Mouse (Mus musculus) monocyte, adult 59 days (primary cell): ENCODE data around the gene Gm49776. TPM values are rescaled to one million over a fixed set of nuclear protein-coding genes. Genes with fewer than 3 reads are reported as not detected.

Experiments
- total RNA-seq, 2 experiments: library from RNA; stranded (reverse); gene quantifications; one replicate each; pipeline ENCODE4 v1.2.4; 2023

Gene Gm49776
- not detected for total RNA-seq

DNA sequence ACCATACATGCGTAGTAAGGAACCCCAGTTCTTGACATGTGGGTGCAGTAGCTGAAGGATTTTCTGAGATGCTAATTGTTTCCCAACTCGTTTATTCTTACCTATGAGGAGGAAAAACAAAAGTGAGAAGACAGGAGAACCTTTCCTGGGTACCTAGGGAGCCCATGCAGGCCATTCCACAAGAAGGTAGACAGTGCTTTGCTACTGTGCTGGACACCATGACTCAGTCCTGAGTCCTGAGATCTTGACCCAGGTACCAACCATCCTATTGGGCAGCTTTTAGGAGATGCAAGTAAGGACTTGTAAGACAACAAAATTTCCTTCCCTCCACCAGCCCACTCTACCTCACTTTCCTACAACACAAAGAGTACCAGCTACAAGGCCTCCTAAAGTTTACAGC is at the start of gene Gm49776:
Gene Gm49776 (minus strand): TSS at position 101 of the 400 bp plus-strand sequence.

DNA sequence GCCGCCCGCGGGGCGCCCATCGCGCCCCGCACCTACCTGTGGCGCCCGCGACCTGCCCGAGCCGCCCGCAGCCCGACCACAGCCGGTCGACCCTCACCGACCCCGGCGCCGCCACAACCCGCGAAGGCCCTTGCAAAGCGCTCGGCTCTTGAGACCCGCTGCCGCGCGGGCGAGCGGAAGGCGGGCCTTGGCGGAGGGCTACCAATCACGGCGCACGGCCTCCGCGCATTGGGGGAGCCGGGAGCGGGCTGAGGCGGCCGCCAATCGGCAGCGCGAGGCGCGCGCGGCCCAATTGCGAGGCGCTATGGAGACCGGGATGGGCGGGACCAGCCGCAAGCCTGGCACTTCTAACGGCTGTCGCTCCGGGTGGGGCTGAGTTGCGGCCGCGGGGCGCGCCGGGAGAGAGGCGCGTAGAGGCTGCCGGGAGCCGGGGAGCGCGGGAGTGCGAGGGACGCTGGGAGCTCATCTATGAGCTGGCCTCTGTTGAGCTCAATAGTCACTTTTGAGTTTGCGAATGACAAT is 31.0 kb upstream of the Gm49776 start, which contains the start of gene Dgcr8:
Gene Dgcr8 (minus strand): TSS at position 180 of the 522 bp plus-strand sequence.

DNA sequence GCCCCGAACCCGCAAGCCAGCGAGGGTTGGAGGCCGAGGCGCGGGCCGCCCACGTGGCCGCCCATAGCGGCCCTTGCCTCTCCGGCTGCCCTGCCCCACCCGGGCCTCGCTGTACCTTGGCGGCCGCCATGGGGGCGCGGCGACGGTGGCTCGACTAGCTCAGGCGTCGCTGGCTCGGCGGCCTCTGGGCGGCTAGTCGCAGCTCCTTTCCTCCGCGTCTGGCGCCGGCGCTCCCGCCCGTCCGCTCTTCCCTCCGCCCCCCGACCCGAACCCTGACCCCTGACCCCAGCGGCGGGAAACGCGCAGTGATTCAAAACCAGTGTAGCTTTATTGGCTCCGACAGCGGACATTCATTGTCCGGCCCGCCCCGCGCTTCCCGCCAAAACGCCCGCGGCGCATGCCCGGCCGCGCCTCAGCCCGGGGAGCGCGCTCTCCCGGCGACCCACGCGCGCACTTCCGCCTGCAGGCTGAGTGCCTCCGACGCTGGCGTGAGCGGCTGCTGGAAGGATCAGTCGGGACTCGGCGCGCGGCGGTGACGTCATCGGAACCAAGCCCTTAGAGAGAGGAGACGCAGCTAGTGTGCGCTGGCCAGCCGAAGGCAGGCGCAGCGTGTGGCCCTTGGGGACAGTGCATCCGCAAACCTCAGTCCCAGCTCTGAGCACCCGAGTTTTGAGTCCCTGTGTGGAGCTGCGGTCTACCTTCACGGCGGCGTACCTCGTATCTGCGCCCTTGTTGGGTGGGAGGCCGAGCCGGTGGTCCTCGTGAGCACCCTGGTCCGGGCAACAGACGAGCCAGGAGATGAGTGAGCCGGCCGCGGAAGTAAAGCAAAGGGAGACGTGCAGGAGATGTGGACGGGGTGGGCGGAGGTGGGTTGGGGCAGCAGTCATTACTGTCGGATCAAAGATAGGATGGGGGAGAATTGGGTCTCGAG is 9.4 kb downstream of the Gm49776 start, which contains the start of the genes Trmt2a and Ranbp1:
Gene Trmt2a (plus strand): TSS at position 247 of the 931 bp plus-strand sequence.
Gene Ranbp1 (minus strand): TSS at position 300 of the 931 bp plus-strand sequence.

DNA sequence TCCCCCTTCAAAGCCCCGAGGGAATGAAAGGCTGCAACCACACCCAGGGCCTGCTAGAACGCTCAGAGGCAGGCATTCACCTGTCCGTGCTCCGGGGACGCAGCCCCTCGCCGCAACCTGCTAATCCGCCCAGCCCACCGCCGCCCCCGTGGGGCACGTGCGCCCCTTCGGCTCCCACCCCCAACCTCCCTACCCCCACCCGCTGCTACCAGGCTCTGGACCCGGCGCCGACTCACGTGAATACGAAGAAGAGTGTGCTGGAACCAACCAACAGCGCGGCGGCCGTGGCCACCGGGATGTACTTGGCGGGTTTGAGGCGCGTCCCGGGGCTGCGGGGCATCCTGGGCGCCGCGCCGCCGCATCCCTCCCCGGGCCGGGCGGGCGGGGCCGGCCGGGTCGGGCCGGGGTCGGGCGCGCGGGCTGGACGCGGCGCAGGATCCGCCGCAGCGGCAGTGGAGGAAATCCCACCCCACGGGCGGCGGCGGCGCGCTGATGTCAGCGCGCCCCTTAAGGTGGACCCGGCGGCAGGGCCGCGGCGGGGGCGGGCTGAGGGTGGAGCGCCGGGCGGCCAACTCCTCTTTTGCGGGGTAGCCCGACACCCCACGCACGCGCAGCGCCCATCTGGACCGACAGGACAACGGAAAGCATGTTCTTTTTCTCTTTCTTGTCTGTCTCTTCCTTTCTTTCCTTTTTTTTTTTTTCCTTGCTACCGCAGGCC is 23.3 kb downstream of the Gm49776 start, which contains the start of gene Zdhhc8:
Gene Zdhhc8 (minus strand): TSS at position 466 of the 718 bp plus-strand sequence.

DNA sequence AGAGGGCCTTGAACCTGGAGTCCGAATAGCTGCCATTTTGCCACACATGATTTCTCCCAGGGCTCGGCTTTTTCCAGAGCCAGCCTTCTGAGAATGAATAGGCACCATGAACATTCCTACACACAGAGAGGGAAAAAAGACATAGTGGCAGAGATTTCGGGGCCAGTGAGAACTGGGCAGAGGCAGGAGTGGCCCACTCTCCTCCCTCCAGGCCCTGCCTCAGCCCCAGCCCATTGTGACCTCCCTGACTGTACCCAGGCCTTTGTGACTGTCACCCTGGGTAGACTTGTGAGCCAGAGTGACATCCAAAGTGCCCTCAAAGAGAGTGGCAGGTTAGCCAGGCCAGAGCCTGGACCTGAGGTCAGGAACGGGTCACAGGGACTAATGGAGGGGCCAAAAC is 40.5 kb downstream of the Gm49776 start, which contains the start of gene Ccdc188:
Gene Ccdc188 (plus strand): TSS at position 301 of the 400 bp plus-strand sequence.

Other genes with a start within 250 kb of the Gm49776 start
- gene Dgcr6, start 205.5 kb downstream of the Gm49776 start, total RNA-seq: 1 to 10 TPM; 3.8 to 8.2 TPM
- gene Prodh, start 168.1 kb downstream of the Gm49776 start, total RNA-seq: 1 to 10 TPM; 2.1 to 2.9 TPM
- not detected for gene Rtn4r, start 130.7 kb downstream of the Gm49776 start, total RNA-seq
- not detected for gene Ccdc188, start 40.4 kb downstream of the Gm49776 start, total RNA-seq
- gene Zdhhc8, start 23.2 kb downstream of the Gm49776 start, total RNA-seq: 10 to 100 TPM; 10.3 to 15.0 TPM
- gene Trmt2a, start 9.6 kb downstream of the Gm49776 start, total RNA-seq: 10 to 100 TPM; 87.6 to 90.3 TPM
- 10 to 100 TPM; 55.7 to 70.2 TPM for gene Ranbp1, start 9.6 kb downstream of the Gm49776 start, total RNA-seq
- gene Dgcr8, start 30.9 kb upstream of the Gm49776 start, total RNA-seq: 10 to 100 TPM; 19.9 to 26.3 TPM
- 10 to 100 TPM; 29.1 to 33.3 TPM for gene Tango2, start 89.8 kb upstream of the Gm49776 start, total RNA-seq
- 1 to 10 TPM; 4.4 to 5.8 TPM for gene Arvcf, start 89.9 kb upstream of the Gm49776 start, total RNA-seq
- 10 to 100 TPM; 20.4 to 23.3 TPM for gene Txnrd2, start 168.1 kb upstream of the Gm49776 start, total RNA-seq
- gene Comt, start 168.5 kb upstream of the Gm49776 start, total RNA-seq: 10 to 100 TPM; 62.5 to 73.7 TPM
- 1 to 10 TPM; 2.9 to 4.7 TPM for gene Gnb1l, start 240.4 kb upstream of the Gm49776 start, total RNA-seq
- gene Rtl10, start 240.6 kb upstream of the Gm49776 start, total RNA-seq: 1 to 10 TPM; 3.4 to 4.0 TPM